Comparison of ENCODE assay signal across 19 mouse cellular contexts in the genomic region with DNA sequence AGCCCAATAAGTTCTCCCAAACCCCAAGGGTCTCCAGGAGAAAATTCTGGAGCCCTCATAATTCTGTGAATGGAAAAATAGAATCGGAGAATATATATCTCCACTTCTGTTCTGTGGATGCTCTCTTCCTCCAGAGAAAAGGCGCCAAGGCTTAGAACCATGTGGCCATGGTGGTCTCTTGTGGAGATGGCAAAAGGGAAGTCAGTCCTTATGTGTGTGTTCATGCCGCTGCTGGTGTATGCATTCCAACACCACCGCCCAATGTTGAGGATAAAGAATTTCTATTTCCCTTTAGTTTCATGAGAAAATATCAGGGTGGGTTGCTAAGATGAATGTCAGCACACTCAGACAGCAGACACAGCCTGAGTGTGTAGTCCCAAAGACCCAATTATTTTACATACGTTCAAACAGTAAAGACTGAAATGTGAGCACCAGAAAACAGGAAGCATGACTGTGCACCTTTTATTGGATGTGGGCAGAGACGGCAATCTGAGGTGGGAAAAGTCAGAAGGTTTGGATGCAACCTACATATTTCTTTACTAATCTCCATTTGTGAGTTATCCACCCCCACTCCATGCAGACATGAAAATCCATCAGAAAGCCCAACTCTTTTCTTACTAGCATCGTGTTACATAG. TPM values are rescaled to one million over a fixed set of nuclear protein-coding genes. Genes with fewer than 3 reads are reported as not detected.
DNase-seq lines count a peak whose midpoint lies in the region; ATAC-seq and TF ChIP-seq lines count a peak whose summit lies in the region.
"Had no signal": no experiment of that assay in that cellular context is flagged by ENCODE, and none has a peak within 500 bp of the region (broad histone marks: within the 10 kb centered on the region; RNA-seq: fewer than 3 reads in every experiment).

No protein-coding gene starts in this region.

- 87% methylated on average over 7 of the region's 7 CpGs for WGBS in midbrain, postnatal 0 days

- intact Hi-C loops in gastrocnemius, adult 2 months (cut with DNase I), result no loop called here

- H3K4me1 ChIP-seq in midbrain, postnatal 0 days (ENCODE audit: insufficient read depth, low read length), result no peaks in the 10 kb centered on the region
- H3K4me1 ChIP-seq: embryonic facial prominence, embryonic 10.5 days; embryonic facial prominence, embryonic 13.5 days; forebrain, embryonic 12.5 days; forebrain, embryonic 15.5 days; heart, embryonic 12.5 days; heart, embryonic 15.5 days had no signal

- H3K4me3 ChIP-seq in midbrain, postnatal 0 days (ENCODE audit: low read depth, low read length), result no peak overlapping the region
- H3K4me3 ChIP-seq in gastrocnemius, adult 2 months, result no peak overlapping the region
- H3K4me3 ChIP-seq: embryonic facial prominence, embryonic 10.5 days; embryonic facial prominence, embryonic 13.5 days; erythroblast, embryonic 14.5 days; forebrain, embryonic 12.5 days; forebrain, embryonic 15.5 days; heart, embryonic 12.5 days; heart, embryonic 15.5 days had no signal

- no peak overlapping the region for H3K4me2 ChIP-seq in midbrain, postnatal 0 days (ENCODE audit: low read depth, low read length, poor library complexity, severe bottlenecking)
- H3K4me2 ChIP-seq: embryonic facial prominence, embryonic 13.5 days; forebrain, embryonic 12.5 days; forebrain, embryonic 15.5 days; heart, embryonic 12.5 days; heart, embryonic 15.5 days; hindbrain, embryonic 14.5 days had no signal

- no peaks in the 10 kb centered on the region for H3K9me3 ChIP-seq in midbrain, postnatal 0 days (ENCODE audit: low read length)
- H3K9me3 ChIP-seq: embryonic facial prominence, embryonic 10.5 days; embryonic facial prominence, embryonic 13.5 days; forebrain, embryonic 12.5 days; forebrain, embryonic 15.5 days; heart, embryonic 12.5 days; heart, embryonic 15.5 days had no signal

- no peak for TF ChIP-seq CTCF in midbrain, postnatal 0 days (IDR thresholded peaks at IDR 0.05)
- TF ChIP-seq CTCF in gastrocnemius, adult 2 months (IDR thresholded peaks at IDR 0.05), result no peak

- H3K27me3 ChIP-seq in midbrain, postnatal 0 days (ENCODE audit: insufficient read depth, low read length), result no peaks in the 10 kb centered on the region
- H3K27me3 ChIP-seq: embryonic facial prominence, embryonic 13.5 days; forebrain, embryonic 12.5 days; forebrain, embryonic 15.5 days; heart, embryonic 12.5 days; heart, embryonic 15.5 days; Patski had no signal

- 0 out of 4 replicates have a peak, but pooled peaks have one; percentile 36 to 52 for ATAC-seq in hematopoietic stem cell, adult 5-6 weeks (replicated peaks in 1 of 2; ENCODE audit: insufficient read depth in 1 of 2, low FRiP score in 2 of 2, low TSS enrichment in 1 of 2, low read depth in 1 of 2, poor library complexity in 2 of 2, severe bottlenecking in 2 of 2)
- no peak for ATAC-seq in midbrain, postnatal 0 days (ENCODE audit: low FRiP score)
- ATAC-seq: CD4-positive, CD25-positive, alpha-beta regulatory T cell, adult 4 months; inflammation-experienced regulatory T-cells, adult 6 months; intestine, embryonic 16.5 days; Patski had no signal

- no peak overlapping the region for H3K9ac ChIP-seq in midbrain, postnatal 0 days (replicated peaks; ENCODE audit: low read length, poor library complexity, severe bottlenecking)
- H3K9ac ChIP-seq: embryonic facial prominence, embryonic 13.5 days; forebrain, embryonic 12.5 days; forebrain, embryonic 15.5 days; heart, embryonic 12.5 days; heart, embryonic 15.5 days; hindbrain, embryonic 14.5 days had no signal

- no peak overlapping the region for H3K27ac ChIP-seq in midbrain, postnatal 0 days (ENCODE audit: low read depth, low read length)
- no peak overlapping the region for H3K27ac ChIP-seq in gastrocnemius, adult 2 months
- H3K27ac ChIP-seq: embryonic facial prominence, embryonic 10.5 days; embryonic facial prominence, embryonic 13.5 days; forebrain, embryonic 12.5 days; forebrain, embryonic 15.5 days; heart, embryonic 15.5 days; hindbrain, embryonic 14.5 days; hindbrain, postnatal 0 days had no signal

- H3K36me3 ChIP-seq in midbrain, postnatal 0 days (ENCODE audit: insufficient read depth, low read length), result no peaks in the 10 kb centered on the region
- H3K36me3 ChIP-seq: embryonic facial prominence, embryonic 10.5 days; embryonic facial prominence, embryonic 13.5 days; forebrain, embryonic 12.5 days; forebrain, embryonic 15.5 days; heart, embryonic 12.5 days; heart, embryonic 15.5 days had no signal

- DNase-seq in 416B (ENCODE audit: low read depth) (peak; percentile 23), MEL-GATA-1-ER (ENCODE audit: extremely low read depth, low read depth) (peak; percentile 51)
- DNase-seq in frontal cortex, postnatal 10 days (ENCODE audit: low spot score in 2 of 2), result no peak
- DNase-seq in midbrain, postnatal 0 days (ENCODE audit: low spot score), result no peak
- DNase-seq in gastrocnemius, adult 2 months, result no peak

RNA-seq across cellular contexts. Expression of a gene that starts 37.4 kb away (rescaled TPM):
- total RNA-seq in hematopoietic stem cell, adult 5-6 weeks (2017), result 1.8 and 4.3 TPM in 2 replicates
- total RNA-seq in midbrain, postnatal 0 days (2014; rRNA removed), result 6.8 and 7.9 TPM in 2 replicates
- polyA plus RNA-seq in midbrain, postnatal 0 days (2015; fragmentation: Nextera tagmentation; extraction: Ambion mirVana), result 2.0 TPM in 2 replicates
- total RNA-seq in gastrocnemius, adult 2 months (2021), result under 1 TPM; 0.15 to 0.20 TPM
- polyA plus RNA-seq: CD4-positive, CD25-positive, alpha-beta regulatory T cell, adult 4 months; erythroblast, embryonic 14.5 days had no signal

Comparison
In these comparisons a context has a peak if more than half of its experiments do, and no peak if none do; other contexts are left out.
1. DNase-seq: peak in 416B (single experiment) and MEL-GATA-1-ER (single experiment); none in frontal cortex, postnatal 10 days (0 of 2), midbrain, postnatal 0 days (single experiment) and gastrocnemius, adult 2 months (single experiment).